Mouse (Mus musculus) B cell, adult 2 months (primary cell): ENCODE measurements at regions not wholly inside any gene's neighbourhood (a gene's known extent, or its start where the extent isn't known, plus 50 kb on each side); places are given as distances from the start of the nearest gene placed in this dataset.

Experiments used
- DNase-seq, 2 experiments: peaks; one replicate each; pipeline ENCODE4 v3.0.0; 2022

DNA sequence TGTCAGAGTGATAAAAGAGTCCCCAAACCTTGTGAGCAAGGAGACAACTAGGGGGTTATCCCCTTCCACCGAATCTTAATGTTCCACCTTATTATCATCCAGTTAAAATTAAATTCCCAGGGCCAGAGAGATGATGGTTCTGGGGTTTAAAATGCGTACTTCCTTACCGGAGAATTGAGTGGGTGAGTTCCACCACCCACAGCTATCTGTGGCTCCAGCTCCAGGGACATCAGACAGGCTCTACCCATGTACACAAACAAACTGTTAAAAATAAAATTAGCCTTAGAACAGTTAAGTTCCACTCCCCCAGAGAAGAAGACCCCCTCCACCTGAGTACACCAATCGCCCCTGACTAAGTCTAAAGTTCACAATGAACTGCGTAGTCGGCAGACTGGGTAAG lies 52.0 kb upstream of the Mgat5 start:
- DNase-seq: no peak

DNA sequence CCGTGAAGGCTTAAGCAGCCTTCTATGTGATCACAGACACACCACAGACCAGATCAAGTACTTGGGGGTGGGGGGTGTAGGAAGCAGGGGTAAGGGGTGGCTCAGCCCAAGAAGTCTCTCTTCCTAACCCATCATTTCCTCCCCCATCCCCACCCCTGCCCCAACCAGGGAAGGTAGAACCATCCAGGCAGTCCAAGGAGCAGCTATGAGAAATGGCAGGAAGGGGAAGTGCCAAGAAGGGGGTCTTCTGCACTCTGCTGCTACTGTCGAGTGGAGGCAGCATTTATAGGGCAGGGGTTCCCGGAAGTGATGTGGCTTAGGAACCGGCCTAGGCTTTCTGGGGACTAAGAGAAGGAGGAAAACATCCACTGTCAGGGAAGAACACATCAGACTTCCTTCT lies 69.3 kb upstream of the Mgat5 start:
- no peak for DNase-seq

DNA sequence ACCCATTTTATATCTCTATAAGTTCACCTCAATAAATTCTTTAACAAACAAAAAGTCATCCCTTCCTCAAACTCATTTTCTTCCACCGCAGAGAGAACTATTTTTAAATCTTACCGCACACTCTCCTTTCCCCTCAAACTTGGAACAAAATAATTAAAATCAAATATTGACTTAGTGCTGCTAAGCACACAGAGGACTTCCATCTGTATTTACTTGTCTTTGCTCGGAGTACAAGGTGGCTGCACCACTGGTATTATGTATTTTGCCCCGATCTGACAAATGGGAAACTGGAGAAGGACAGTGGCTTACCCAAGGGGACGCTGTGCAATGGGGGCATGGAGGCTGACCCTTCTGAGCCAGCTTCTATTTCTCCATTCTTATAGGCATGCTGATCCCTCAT lies 72.9 kb upstream of the Mgat5 start:
- no peak for DNase-seq

DNA sequence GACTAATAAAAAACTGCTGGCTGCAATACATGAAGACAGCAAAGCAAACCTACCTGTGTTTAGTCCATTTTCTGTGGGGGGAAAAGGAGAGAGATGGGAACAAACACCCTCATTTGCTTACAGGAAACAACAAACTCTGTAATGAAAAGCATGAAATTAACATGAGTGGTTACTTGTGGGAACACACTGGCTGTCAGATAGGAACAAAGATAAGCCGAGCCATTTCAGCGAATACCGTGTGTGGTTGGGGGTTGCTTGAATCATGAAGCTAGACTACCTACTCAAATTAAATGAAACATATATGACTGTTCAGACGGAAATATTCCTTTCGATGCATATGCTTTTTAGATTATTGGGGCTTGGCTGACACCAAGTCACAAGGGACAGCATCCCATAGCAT lies 80.0 kb upstream of the Mgat5 start:
- no peak for DNase-seq

DNA sequence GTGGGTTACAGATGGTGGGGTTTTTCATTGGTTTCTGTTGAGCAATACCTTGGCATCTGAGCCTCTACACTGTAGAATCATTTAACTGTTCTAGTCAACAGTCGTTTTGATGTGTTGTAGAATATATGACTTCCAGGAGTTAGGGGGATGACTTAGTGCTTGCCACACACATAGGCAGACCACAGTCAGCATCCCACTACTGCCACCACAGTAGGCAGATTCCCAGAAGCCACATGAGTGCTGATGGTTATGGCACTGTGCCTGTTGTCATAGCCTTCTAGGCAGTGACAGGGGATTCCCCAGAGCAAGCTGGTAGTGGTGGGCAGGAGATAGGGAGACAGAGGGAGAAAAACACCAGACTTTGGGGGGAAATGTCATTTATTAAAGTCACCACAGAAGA lies 86.8 kb upstream of the Mgat5 start:
- DNase-seq: no peak

DNA sequence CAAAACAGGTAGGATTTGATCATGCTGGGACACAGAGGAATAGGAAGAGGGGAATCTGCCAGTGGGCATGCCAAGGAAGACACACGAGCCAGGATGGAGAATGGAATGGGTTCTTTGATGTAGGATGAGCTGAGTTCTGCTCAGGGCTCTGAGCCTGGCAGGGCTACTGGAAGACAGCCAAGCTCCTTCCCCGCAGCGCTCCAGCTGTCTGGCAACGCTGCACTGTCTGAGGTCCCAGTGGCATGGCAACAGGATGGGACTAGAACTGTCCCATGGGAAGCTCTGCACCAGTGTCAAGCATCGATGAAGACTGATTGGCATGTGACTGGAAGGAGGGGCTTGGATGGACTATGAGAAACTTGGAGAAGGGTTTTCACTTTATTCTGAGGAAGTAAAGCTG lies 97.3 kb upstream of the Mgat5 start:
- no peak for DNase-seq

DNA sequence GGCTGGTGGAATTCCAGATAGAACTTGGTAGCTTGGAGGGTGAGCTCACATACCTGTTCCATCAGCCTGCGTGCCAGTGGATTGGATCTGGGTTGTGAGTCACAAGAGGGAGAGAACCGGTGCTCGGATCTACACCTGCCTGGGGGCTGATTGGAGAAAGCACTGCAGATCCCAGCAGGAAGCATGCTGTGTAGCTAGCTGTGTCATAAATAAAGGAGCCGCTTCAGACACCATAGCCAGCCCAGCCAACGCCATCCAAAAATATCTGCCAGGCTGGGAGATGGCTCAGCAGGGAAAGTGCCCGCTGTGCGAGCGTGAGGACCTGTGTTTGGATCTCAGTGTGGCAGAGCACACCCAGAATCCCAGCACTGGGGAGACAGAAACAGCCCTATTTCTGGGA lies 99.0 kb upstream of the Mgat5 start:
- no peak for DNase-seq

DNA sequence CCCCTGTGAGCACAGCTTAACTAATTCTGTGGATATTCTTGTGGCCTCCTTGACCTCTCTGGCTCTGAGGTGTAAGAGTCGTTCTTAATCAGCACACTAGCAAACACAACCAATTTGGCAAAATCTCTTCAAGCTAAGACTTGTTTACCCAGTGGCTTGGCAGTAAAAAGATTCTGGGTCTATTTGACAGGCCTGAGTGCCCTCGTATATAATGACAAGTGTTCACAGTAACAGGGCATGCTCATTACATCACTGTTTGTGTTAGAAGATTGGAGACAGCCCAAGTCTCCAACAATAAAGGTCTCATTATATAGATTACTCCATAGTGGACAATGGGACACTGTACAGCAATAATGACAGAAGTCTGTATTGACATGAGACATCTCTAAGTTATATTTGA lies 101.2 kb upstream of the Mgat5 start:
- DNase-seq: no peak

DNA sequence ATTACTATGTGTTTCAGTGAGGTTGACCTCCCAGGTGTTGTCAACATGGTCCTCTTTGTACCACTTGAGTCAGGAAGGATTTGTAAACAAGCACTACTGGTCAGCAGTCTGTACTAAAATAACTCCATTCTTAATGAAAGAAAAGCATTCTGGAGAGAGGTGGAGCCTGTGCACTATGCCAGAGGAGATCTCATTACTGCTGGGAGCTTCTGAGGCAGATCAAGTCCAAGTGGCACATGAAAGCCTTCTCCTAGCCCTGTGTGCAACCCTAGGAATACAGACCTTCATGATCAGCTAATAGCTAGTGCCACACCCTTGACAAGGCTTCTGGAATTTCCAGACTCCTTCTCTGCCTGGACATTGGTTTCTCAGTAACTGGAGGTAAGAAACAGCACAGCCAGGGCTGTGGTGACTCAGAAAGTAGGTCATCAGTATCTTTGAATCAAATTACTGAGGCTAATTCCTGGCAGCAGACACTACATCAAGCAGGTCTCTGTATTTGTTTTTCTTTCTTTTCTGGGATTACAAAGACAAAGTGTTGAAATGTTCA lies 105.9 kb upstream of the Mgat5 start:
- DNase-seq: no peak

DNA sequence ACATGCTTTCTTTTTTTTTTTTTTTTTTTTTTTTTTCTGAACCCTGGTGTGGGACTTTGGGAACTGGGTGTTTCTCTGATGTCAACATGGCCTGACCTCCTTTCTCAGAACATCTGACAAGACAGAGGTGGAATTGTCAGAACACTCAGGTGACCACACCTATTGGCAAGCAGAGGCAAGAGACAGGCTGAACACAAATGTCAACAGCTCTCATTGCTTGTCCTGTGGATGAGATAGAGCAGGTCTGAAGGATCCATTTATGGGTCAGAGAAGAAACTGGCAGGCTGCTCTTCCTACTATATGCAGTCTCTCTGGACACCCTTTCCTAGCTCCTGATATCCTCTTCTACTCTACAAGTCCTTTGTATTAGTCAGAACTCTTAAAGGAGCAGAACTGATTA lies 117.2 kb upstream of the Mgat5 start:
- DNase-seq: no peak

DNA sequence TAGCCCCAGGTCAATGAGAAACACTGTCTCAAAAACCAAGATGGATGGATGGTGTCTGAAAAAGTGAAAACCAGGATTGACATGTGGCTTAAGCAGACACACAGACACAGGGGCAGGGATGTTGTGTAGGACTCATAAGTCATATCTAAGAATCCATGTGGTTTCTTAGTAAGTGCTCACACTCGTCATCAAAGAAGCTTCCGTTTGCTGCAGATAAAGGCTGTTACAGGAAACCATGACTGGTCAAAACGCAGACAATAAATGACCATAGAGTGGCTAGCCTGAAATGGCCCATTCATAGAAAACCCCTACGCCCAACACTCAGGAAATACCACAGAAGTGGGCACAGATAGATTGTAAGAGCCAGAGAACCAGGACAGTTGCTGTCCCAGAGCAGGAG lies 118.8 kb upstream of the Mgat5 start:
- DNase-seq: no peak

DNA sequence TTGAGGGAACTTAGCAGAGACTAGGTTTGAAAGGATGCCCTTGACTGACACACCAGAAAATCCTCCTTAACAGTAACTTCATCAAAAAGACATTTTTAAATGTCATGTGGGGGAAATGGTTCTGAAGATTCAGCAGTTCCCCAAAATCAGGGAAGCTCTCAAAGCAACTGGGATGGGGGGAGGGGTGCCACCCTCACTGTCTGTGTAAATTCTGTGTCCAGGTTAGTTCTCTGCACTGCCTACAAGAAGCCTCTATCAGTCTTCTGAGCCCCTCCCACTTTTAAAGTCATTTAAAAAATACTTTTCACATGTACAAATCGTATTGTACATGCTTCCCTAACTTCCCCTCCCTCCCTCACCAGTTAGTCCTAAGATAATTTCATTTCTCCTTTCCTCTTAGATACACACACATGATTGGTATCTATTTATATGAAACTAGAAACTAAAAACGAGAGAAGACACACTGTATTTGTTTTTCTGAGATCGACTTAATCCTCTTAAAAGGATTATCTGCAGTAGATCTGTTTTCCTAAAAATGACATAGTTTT lies 121.0 kb upstream of the Mgat5 start:
- no peak for DNase-seq

DNA sequence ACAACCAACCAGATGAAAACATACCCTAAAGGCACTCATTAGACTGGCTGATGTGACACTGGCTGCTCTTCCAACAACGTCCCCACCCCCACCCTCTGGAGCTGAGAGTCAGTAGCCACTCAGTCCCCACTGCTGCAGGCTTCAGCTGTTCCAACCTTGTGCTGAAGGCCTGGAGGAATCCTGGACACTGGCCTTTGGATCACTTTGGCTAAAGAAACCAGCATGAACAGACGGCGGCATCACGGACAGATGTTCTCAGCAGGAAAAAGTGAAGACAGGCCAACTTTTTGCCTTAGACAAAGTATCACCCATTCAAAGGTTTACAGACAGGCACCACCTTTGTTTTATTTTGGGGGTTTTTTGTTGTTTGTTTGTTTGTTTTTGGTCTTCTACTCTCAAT lies 125.8 kb upstream of the Mgat5 start:
- no peak for DNase-seq

DNA sequence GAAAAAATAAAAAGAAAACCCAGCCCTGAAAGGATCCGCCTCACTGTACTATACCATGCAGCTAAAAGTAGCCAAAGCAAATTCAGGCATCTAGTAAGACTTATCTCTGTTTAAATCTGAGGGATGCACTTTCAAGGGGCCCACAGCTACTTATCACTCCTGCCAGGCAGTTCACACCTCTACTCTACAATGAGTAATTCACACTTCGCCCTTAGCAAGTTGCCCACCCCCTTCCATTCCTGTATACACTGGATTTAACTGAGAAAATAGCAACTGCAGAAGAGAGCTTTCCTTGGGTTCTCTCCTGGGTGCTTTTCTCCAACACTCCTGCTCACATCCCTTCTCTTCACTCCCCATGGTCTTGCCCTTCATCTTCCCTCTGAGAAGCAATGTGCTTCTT lies 142.4 kb upstream of the Mgat5 start:
- no peak for DNase-seq

DNA sequence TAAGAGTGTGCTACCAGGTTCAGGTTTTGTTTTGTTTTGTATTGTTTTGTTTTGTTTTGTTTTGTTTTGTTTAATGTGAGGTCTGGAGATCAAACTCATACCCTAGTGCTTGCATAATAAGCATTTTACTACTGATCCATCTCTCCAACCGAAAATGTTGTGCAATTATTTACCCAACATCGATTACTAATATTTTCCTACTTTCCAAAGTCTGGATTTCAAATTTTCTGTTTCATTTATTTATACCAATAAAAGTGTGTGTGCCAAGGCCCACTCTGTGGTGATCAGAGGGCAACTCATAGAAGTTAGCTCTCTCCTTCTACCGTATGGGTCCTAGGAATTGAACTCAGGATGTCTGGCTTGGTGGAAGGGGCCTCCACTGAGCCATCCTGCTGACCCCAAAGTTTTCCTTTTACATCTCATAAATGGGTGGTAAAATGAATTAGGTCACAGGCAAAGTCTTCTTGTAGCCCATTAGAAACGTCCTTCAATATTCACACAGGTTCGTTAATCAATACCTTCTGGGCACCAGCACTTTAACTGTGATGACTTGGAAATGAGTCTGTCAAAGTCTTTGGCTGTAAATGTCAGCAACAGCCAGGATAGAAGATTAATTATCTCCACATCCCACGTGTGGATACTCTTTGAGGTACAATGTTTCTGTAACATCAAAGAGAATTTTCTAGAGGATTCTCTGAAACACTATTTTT lies 158.9 kb upstream of the Mgat5 start:
- DNase-seq: no peak

DNA sequence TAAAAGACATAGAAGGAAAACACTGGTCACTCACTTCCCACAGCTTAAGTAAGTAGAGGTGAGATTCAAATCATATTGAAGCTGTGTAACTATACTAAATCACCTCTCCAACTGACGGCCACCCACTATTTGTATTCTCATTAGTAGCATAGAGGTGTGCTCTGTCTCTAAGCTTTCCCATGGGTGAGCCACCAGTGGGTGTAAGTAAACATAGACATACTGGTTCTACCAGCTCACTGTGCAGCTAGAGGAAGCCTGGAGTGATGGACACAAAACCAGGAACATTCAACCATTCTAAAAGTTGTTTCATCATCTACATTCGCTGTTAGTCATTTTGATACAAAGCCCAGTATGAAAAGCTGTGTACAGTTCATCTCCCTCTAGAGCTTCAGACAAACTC lies 170.1 kb upstream of the Mgat5 start:
- DNase-seq: no peak

DNA sequence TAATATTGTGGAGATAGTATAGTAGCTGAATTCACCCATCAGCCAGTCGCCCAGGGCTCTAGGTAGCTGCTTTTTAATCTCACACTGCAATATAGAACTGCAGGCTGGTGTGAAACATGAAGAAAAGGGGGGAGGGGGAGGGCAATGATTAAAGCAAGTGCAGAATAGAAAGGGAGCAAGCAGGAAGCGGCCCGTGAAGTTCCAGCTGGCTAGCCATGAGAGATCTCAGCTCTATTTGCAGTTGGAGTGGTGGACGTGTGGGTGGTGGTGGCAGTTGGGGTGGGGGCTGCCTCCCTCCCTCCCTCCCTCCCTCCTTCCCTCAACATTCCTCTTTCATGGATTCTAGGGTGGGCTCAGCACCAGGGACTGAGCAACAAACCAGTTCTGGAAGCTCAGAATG lies 173.3 kb upstream of the Mgat5 start:
- no peak for DNase-seq

DNA sequence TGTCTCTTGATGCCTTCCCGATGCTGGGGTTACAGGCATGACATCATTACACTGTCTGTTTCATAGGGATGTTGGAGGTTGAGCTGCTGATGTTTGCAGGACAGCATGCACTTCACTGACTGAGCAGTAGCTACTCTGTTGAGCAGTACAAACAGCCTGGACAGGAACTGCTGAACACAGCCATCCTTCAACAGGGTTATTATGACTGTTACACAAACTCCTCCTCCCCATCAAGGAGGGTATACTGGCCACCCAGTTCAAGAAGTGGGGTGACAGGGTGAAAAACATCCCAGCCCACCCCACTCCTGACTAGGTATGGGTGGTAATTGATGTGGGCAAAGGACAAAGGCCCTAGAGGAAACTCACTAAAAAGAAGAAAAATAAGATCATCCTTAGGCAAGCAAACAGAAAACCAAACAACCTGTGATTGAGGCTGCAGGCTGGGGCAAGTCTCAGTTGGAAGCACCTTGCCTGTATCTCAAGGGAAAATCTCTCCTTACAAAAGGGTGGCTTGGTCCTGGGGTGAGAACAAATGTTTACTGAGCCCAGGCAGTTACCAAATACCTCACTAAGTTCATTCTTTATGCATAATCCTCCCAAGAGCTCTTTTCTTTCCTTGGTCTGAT lies 175.8 kb upstream of the Mgat5 start:
- no peak for DNase-seq

DNA sequence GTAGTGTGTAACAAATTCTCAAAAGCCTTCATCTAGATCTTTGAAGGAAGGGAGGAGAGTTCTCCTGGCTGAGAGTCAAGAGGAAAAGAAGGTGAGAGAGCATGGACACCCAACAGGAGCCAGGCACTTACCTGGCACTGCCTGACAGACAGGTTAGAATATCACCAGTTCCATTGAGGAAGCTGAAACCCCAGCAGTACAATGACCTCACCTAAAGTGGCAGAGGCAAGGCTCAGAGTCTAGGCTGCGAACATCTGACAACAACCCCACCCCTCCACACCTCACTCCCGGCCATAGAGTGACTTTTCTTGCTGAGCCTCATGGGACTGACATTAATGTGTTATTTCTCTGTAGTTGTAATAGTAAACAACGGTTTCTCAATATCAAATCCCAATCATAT lies 181.7 kb upstream of the Mgat5 start:
- no peak for DNase-seq

DNA sequence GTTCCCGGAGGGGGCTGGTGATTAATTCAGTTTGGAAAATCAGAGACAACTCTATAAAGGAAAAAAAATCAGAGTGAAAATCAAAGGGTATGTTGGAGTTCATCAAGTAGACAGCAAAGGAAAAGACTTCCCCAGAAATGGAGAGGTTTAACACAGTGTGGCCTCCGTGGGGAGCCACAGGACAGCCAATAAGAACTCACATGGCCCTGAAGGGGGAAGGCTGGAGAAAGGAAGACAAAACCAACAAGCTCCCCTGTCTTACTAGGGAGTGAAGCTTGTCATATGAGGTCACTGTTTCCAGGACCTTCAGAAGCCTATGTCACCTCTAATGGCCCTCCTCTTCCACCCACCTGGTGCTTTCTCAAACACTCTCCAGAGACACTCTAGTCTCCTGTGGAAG lies 187.1 kb upstream of the Nckap5 start:
- DNase-seq: no peak

DNA sequence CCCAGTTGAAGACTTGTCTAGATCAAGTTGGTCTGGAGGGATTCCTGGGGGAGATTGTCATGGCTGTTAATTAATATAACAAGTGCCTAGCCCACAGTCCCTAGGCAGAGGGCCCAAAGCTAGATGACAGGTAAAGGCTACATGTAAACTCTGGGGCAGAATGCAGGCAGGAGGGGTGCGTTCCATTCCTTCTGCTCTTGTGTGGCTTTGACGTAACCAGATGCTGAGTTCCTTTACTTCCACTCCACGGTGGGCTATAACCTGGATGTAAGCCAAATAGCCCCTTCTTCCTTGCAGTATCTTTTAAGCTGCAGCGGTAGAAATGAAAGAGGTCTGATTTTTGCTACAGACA lies 185.3 kb upstream of the Nckap5 start:
- DNase-seq: no peak

DNA sequence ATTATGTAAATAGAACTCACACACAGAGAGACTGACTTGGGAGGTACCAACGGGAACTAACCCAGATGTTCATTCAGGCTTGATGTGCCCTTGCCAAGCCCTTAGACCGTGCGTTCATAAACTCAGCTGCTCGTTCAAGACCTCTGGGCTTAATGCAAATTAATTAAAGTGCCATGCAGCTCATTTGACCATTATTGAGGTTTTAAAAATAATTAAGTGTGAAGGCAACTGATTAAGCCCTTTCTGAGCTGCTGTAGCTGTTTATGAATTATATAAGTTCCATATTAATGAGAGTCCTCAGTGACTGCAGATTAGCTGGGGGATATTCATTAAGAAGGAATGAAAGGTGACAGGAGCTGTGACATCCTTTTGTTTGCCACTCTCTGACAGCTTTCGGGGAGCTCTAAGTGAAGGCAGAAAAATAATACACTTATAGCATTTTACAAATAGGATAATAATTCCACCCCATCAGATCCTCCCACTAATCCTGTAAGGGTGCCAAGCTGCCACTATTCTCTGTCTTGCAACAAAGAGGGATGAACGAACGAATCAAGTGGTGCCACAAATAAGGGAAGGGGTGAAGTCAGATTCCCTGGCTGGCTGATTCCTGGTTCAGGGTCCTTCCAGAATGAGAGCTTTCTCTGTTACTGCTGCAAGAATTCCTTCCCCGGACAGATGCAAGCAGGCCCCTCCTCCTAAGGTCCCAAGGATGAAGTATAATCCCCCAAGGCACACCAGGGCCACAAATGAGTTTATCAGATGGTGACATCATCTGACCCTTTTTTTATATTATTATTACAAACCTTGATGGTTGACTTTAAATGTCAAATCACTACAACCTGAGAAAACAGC lies 184.7 kb upstream of the Nckap5 start:
- no peak for DNase-seq

DNA sequence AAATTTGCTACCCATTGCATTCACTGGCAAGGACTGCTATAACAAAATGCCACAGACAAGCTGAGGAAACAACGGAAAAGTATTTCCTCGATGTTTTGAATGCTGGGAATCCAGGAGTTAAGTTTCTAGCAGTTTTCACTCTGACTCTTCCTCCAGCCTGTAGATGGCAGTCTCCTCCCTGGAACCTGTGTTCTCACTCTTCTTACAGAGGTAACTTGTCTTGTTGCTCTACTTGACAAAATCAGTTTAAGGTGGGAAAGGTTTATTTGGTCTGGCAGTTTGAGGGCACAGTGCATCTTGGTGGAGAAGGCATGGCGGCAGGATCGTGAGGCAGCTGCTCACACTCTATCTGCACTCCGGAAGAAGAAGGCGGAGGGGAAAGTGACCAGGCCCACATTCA lies 181.3 kb upstream of the Nckap5 start:
- peak in 1 of 2 experiments; percentile 13 for DNase-seq

DNA sequence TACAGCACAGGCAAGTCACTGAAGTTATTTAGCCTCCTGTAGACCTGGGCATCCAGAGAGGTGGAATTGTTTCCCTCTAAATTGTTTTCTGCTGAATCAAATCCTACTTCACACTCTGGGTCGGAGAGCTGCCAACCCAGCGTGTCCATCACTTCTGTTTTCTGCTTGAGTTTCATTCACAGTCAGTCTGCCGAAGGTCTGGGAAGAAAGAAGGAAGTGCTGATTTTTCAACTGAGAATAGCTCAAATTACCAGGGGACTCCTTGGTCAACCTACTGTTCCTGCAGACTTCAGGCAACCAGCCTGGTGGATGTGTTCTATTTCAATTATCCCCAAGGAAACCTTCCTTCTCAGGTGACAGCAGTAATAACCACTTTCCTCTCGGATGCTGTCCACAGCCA lies 179.1 kb upstream of the Nckap5 start:
- DNase-seq: no peak
